Mouse (Mus musculus) hindbrain, embryonic 13.5 days (tissue): ENCODE measurements around the gene Rpl39l. TPM values are rescaled to one million over a fixed set of nuclear protein-coding genes. Genes with fewer than 3 reads are reported as not detected.
"Not testable (repeated sequence)": the region's sequence is repeated elsewhere in the genome, so short reads cannot be mapped to it uniquely, and the experiment has no call there.

ENCODE experiments used
- ATAC-seq: fragments of 200-750 bp; cut with Nextera tagmentation; 2 replicates; pipeline ENCODE4 v1.8.0; 2017; ENCODE audit warnings: moderate TSS enrichment; ENCODE audit not compliant: low FRiP score
- H3K27ac ChIP-seq: fragments of 300-500 bp; sonication (generic); 2 replicates; pipeline ENCODE4 v1.5.1; 2015; ENCODE audit warnings: inconsistent platforms, mild to moderate bottlenecking, moderate library complexity
- H3K27me3 ChIP-seq: fragments of 300-500 bp; sonication (generic); 2 replicates; pipeline ENCODE4 v1.6.1; 2015; ENCODE audit warnings: mild to moderate bottlenecking, inconsistent platforms
- H3K36me3 ChIP-seq: fragments of 300-500 bp; sonication (generic); 2 replicates; pipeline ENCODE4 v1.6.1; 2015; ENCODE audit warnings: mild to moderate bottlenecking, inconsistent platforms
- H3K4me1 ChIP-seq: fragments of 300-500 bp; sonication (generic); replicated peaks from 2 replicates; pipeline ENCODE4 v1.6.1; 2015; ENCODE audit warnings: inconsistent platforms
- H3K4me2 ChIP-seq: fragments of 300-500 bp; sonication (generic); 2 replicates; pipeline ENCODE4 v1.6.1; 2015; ENCODE audit warnings: inconsistent platforms, mild to moderate bottlenecking, moderate library complexity
- H3K4me3 ChIP-seq: fragments of 300-500 bp; sonication (generic); 2 replicates; pipeline ENCODE4 v1.5.1; 2015; ENCODE audit warnings: mild to moderate bottlenecking, inconsistent platforms
- H3K9ac ChIP-seq: fragments of 300-500 bp; sonication (generic); 2 replicates; pipeline ENCODE4 v1.6.1; 2015; ENCODE audit warnings: mild to moderate bottlenecking, inconsistent platforms
- H3K9me3 ChIP-seq: fragments of 300-500 bp; sonication (generic); 2 replicates; pipeline ENCODE4 v1.6.1; 2016; ENCODE audit warnings: inconsistent platforms
- WGBS: fragments of 180-500 bp; shearing (Covaris S2); methylation state at CpG from one replicate; pipeline ENCODE4 v1.1.7; 2015; 5-methylcytosine and 5-hydroxymethylcytosine counted together
- polyA plus RNA-seq: library from polyadenylated mRNA; unstranded; fragments of >200 nt; fragmentation: Nextera tagmentation; extraction: Ambion mirVana; gene quantifications from 2 replicates; pipeline ENCODE4 v1.2.1, GENCODE M21; 2015

The Rpl39l gene
- polyA plus RNA-seq, 1 experiment from 2014 or later, result 0.34 TPM

DNA sequence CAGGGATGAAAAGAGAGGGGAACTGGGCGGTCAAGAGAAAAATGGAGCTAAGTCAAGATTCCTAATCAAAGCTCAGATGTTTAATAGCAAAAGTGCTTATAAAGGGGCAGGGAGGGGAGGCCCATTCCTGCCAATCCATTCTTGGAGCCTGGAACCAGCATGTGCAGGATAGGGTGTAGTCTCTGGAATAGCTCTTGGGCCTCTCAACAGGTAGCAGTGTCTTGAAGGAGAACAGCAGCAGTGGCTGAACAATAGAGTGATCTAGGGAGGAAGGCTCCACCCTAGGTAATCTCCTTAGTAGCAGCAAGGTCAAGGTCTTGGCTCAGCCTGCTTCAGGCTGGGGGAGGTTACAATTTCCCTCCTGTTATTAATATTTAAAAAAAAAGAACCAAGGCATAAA, 46.3 kb downstream of the Rpl39l start:
- not testable (repeated sequence) for H3K9me3 ChIP-seq, ATAC-seq, H3K4me2 ChIP-seq, H3K9ac ChIP-seq, H3K36me3 ChIP-seq, H3K4me3 ChIP-seq, H3K4me1 ChIP-seq, H3K27me3 ChIP-seq, H3K27ac ChIP-seq
- 94% methylated on average over 1 of the region's 1 CpGs for WGBS

DNA sequence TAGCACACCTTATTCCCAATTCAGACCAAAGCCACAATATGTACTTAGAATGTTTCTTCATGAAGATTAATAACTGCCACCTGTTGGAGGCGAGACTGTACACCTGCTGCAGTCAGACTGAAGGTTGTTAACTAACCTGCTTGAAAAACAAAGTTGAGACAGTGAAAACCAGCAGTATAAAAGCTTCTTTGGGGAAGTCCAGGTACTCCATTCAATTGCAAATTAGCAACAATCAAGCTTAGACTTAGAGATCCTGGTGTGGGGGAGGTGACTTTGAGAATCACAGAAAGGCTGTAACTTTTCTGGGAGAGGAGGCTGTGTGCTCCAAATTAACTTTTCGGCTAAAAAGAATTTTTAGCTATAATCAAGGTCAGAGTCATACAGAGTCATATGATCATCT, 47.0 kb downstream of the Rpl39l start:
- not testable (repeated sequence) for H3K27ac ChIP-seq, ATAC-seq, H3K4me1 ChIP-seq, H3K4me3 ChIP-seq, H3K9me3 ChIP-seq, H3K9ac ChIP-seq, H3K4me2 ChIP-seq, H3K27me3 ChIP-seq, H3K36me3 ChIP-seq
- 86% methylated on average over 2 of the region's 2 CpGs for WGBS

Other genes with a start within 250 kb of the Rpl39l start
- 5.3 TPM in 2 replicates for gene Grin2a, start 174.7 kb upstream of the Rpl39l start, polyA plus RNA-seq
- 0.14 and 0.18 TPM in 2 replicates for gene Atf7ip2, start 22.5 kb downstream of the Rpl39l start, polyA plus RNA-seq
- 7.4 and 7.8 TPM in 2 replicates for gene Emp2, start 143.7 kb downstream of the Rpl39l start, polyA plus RNA-seq
- 5.4 and 6.0 TPM in 2 replicates for gene Tekt5, start 225.3 kb downstream of the Rpl39l start, polyA plus RNA-seq
- gene Nubp1, start 241.7 kb downstream of the Rpl39l start, polyA plus RNA-seq, result 45.3 and 49.2 TPM in 2 replicates